Mouse (Mus musculus) c-Kit-positive CD71-positive TER-119-negative erythroid progenitor cells, embryonic 14.5 days (primary cell): ENCODE results near the gene Ifitm7.
"Not testable (repeated sequence)": the region's sequence is repeated elsewhere in the genome, so short reads cannot be mapped to it uniquely, and the experiment has no call there.

Source experiments
- DNase-seq: peaks from one replicate; pipeline ENCODE4 v3.0.0-alpha.2; 2013; ENCODE audit warnings: low read depth

The Ifitm7 gene

DNA sequence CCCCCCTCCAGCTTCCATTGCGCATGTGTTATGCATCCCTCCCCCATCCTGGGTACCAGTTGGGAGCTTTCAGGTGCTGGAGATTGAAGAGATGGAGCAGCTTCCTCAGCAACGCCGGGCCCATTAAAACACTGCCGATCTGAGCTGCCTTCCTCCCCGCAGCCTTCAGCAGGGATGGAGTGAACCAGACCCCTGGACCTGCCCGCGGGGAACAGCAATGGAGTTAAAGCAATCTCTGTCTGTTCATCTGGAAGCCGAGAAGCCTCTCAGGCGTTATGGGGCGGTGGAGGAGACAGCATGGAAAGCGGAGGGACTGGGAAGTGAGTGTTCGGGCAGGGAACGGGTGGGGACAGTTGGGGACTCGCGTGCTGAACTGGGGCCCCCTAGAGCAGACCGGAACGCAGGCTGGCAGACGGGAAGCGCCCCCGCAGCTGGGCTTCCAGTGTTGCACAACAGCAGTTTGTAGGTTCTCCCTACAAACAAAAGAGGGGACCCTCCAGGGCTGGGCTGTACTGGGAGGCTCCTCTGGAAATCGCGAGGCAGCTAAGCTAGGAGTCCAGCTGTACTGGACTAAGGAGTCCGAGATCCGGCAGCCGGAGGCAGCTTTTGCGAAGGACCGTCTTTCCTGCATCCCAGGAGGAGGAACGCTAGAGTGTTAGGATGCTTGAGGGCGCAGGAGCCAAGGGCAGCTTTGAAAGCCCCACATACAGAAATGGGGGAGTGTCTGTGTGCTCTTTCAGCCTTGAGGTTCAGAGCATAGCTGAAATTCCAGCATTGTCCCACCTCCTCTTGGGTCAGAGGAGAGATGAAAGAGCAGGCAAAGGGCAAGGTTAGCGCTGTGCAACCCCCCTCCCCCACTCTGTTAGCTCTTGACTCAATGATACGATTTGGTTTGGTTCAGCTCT lies at the start of gene Ifitm7, which contains the start of gene 2900011O08Rik:
Ifitm7 (minus strand) TSS at position 315 of the 905 bp plus-strand sequence.
2900011O08Rik (plus strand) TSS at position 31 of the 905 bp plus-strand sequence.
- DNase-seq = no peak

DNA sequence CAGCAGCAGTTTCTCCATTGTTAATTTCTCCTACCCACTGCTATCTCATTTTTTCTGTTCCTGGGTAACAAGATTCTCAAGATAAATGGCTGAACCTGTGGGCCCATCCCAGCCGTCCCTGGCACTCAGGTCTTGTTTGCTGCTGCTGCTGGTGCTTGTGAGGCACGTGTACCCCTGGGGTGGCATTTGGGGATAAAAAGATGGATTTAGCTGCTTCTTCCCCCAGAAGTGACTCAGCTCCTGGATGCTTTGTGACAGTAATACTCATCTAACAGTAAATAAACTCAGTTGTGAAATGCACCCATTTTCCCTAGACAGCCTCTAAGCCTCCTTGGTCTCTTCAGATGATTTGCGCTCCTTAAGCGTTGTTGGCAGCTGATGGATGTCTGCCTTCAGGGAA lies 46.4 kb upstream of the Ifitm7 start:
- DNase-seq = no peak

DNA sequence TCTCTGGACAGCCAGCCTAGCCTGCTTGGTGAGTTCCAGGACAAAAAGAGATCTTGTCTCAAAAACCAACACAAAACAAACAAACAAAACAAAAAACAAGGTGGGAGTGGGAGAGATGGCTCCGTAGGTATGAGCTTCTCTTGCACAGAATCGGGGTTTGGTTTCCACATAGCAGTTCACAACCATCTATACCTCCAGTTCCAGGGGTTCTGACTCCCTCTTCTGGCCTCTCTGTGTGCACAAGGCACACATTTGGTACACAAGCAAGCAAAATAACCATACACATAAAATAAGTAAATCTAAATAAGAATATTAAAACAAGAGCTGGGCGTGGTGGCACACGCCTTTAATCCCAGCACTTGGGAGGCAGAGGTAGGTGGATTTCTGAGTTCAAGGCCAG lies 44.0 kb upstream of the Ifitm7 start:
- DNase-seq = no peak

DNA sequence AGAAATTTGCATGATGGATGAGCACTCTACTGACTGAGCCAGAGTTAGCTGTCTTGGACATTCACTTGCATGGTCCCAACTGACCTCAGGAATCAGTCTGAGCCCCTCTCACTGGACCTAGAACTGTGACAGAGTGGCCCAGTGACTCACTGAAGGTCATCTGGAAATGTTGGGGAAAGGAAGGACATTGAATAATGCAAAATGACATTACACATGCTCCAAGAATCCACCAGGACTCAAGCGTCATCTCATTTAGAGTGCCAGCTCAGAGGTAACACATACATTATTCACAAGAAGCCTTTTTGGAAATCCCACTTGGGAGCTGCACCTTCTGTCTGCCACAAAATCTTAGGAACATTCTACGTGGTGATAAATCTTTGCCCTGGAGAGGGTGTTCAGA lies 43.2 kb upstream of the Ifitm7 start:
- DNase-seq = no peak

DNA sequence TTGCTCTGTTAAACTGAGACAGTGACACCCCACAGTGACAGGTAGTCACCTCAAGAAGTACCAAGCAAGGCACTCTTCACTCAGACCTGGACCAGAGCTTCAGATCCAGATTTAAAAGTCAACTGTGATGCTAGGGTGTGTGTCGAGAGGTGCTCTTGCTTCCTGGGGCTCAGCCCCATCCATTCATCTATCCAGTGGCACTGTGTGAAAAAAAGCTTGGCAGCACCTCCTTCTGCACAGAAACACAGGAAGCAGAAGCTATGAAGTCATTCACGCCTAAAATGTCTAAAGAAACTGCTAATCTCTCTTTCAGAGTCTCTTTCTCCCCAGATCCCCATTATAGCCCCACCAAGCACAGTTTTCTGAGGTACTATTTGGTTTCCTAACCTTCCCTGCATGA lies 42.4 kb upstream of the Ifitm7 start:
- DNase-seq = no peak

DNA sequence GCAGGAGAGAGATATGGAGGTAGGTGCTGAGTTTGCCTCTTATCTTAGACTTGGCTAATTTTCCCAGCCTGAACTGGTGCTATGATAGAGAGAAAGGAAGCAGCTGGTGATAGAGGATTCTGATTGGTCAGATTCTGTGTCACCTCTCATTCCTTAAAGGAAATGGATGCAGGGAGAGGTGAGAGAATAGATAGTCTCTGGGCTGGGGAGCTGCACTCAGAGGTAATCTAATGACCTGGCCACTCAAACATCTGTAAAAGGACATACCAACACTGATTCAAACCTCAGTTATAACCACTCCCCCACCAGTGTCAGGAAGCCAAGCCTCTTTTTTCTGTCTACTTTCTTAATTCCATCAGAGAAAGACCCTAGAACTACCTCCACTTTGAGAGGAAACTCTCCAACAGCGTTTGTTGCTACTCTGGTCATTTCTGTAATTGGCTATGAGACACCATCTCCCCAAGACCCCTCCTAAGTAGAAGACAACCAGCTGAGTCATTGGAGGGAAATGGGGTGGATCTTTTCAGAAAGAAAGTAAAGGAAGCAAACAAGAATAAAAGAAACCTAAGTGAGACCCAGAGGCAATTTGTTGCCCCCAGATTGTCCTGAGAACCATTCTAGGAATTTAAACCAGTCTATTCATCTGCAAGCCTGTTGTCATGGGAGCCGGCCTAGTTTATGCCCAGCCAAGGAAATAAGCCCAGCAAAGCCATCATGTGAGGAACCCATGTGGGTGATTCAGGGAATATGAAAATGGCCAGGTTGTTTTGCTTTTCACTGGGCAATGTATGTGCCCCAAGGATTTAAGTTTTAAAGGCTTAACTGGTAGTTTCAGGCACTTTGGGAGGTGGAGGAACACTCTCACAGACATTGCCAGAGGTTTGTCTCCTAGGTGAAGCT lies 38.7 kb upstream of the Ifitm7 start:
- no peak for DNase-seq

DNA sequence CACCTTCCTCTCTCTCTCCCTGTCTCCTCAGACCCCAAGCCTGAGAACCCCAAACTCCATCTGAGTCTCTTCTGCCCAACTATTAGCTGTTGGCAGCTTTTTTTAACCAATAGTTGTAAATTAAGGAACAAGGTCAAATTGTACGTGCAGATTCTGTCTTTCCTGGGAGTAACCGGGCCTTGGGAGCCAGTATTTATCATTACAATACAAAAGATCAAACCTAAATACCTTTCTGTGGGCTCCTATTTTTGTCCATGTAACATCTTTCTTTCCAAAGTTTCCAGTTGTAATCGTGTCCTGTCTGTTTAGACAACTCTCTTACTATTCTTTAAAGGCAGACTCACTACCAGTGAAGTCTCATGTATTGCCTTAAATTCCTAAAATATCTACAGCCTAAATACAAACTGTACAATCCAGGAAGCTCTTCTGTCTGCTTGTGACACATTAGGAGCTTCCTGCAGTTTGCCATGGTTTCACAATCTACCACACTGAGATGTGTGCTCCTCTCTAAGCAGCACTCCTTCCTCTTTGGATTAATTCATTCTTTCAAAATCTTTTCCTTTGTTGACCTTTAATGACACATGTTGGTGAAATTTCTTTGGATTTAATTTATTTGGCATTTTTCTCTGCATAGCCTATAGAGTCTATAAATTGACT lies 34.6 kb upstream of the Ifitm7 start:
- DNase-seq = no peak

DNA sequence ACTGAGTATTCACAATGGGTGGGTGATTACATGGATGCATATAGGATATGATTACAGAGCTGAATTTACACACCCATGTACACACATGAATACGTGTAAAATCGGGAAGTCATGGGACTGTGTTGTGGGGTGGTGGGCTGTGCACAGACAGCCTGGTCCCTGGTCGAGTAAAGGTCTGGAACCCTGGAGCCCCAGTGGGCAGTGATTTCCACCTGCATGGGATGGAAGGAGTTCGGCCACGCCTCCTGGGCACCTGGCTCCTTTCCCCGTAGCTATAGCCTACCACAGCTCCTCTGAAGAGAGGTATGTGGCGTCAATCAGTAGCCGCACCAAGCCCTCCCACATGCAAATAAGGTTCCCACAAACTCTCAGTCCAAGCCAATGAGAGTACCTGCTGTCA lies 30.6 kb upstream of the Ifitm7 start:
- DNase-seq = no peak

DNA sequence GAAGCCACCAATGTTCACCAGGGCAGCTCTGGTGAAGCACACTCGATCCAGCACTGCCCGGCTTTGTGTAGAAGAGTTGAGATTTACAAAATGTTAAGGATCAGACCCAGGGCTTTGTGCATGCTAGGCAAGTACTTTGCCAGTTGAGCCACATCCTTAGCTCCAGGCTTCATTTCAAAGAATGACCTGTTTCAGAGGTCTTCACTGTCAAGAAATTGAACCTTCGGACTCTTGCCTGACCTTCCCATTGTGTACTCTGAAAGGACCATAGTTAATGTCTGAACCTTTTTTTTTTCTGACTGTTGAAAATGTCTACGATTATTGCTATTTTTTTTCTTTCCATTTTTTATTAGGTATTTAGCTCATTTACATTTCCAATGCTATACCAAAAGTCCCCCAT lies 23.3 kb upstream of the Ifitm7 start:
- no peak for DNase-seq

DNA sequence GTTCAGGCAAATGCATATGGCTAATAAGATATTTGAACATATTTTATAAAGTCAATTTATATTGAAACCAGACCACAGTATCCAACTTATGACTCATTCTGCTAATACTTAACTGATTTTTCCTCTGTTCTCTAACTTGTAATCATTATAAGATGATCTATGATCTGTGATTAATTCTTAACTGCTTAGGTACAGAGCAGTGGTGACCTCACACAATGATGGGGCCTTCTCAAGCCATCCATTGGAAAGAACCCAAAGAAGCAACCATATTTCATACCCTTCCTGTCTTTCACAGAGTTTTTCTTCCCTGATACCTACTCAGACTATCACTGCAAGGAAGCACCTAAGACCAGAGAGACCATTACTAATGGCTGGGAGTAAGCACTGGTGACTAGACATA lies 22.0 kb upstream of the Ifitm7 start:
- no peak for DNase-seq

DNA sequence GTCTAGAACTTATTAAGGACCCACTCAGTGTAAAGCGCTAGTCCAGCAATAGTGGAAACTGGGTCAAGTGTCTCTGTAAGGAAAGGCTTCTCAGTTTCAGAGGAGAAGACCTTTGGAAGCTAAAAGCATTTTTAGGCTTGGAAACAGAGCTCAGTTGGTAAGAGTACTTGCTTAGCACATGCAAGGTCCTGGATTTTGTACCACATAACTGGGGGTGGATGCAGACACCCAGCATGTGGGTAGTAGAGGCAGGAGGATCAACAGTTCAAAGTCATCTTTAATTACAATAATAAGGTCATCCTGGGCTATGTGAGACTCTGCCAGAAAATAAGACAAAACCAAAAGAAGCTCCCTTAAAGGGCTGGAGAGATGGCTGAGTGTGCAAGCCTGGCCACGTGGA lies 21.4 kb upstream of the Ifitm7 start:
- DNase-seq = no peak

DNA sequence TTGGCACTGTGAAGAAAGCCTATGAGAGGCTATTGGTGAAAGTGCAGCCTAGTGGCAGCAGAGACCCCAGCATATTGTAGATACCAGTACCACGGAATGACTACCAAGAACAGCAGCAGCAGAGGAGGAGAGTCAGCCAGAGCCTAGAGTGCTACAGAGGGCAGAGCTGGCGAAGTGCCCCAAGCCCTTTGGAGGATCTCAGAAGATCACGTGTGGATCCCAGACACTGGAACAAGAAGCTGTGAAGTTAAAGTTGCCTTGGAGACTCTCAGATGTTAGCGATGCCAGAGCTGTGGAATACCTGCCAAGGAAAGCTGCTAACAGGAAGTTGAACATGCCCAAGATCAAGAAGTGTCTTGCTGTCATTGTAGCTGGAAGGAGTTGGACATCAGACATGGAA lies 18.6 kb upstream of the Ifitm7 start:
- no peak for DNase-seq

DNA sequence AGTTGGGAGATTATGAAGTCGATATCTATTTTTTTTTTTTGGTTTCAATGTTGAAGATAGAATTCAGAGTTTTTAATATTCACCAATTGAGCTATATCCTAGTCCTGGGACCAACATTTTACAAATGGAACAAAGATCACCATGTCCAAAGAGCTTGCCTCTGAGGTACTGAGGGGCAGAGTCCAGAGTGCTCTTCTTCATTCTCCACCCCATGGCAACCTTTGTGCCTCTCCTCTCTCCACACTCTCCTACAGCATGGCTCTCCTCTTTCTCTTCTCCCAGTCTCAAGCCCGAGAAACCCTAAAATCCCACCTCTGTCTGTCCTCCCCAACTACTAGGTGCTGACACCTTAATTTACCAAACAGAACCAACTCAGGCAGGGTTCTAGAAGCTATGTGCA lies 18.0 kb upstream of the Ifitm7 start:
- DNase-seq = no peak

DNA sequence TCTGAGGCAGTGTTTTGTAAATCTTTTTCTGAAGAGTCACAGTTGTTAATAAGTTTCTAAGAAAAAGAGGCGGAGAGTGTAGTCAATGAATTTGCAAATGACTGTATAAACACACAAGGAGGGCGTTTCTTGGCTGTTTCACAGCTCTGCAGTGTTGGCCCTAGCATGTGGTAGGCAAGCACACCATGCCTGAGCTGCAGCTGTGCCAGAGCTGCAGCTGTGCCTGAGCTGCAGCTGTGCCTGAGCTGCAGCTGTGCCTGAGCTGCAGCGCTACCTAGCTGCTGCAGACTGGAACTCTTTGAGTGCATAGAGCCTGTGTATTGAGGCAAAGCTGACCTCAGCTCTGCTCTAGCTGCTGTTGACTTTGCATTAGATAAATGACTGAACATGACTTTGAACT lies 17.5 kb upstream of the Ifitm7 start:
- no peak for DNase-seq

DNA sequence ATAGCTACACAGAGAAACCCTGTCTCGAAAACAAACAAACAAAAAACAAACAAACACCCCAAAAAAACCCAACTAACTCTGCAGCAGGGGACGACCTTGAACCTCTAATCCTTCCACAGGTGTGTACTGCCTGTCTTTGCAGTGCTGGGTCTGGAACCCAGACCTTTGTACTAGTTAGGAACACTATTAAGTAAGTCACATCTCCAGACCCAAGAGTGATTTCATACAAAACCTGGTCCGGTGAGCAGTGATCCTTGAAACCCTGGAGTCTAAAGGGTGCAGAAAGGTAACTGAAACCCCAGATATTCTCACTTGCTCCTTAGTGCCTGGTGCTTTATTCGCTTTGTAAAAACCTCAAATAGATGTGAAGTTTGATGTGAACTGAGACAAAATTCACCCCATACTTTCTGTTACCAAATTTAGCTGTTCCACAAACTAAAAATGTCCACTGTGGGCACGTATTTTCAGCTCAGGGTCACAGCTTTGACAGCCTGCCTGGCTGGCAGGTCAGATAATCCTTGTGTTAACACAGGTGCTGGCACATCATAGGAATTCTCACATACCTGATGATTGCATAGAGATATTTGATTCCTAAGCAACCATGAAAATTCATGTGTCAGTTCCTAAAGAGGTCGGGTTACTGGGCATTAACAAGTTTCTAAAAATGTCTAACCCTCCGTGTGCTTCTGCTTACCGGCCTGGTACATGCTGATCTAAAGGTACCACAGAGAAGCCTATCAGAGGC lies 16.9 kb upstream of the Ifitm7 start:
- DNase-seq = no peak

DNA sequence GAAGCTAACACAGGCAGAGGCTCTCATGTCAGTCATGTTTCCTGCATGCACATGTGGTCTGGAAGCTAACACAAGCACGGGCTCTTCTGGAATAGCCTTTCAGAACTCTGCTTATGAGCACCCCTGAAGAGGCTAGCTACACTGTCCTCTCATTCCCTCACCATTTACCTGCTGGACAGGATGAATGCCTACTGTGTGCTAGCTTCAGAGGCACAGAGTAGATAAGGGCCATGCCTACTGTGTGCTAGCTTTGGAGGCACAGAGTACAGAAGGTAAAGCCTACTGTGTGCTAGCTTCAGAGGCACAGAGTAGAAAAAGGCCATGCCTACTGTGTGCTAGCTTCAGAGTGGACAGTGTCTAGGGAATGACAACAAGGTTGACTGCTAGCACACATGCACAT lies 7.8 kb upstream of the Ifitm7 start:
- no peak for DNase-seq

DNA sequence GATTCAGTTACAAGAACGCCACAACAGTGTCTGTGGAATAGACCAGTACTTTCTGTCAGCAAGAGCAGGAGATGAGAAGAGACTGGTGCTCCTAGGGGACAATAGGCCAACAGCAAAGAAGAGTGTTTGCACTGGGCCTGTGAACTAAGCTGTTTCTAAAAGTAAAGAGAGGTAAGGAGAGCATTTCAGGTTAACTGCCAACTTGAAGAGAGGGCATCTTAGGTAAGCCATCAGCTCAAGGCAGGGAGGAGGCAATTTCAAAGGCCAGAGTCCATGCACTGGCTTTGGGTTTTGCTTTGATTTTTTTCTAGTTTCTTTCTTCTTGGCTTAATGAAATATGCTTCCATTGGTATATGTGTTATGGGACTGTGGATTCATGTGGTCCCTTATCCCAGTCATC lies 7.4 kb upstream of the Ifitm7 start:
- DNase-seq = no peak

DNA sequence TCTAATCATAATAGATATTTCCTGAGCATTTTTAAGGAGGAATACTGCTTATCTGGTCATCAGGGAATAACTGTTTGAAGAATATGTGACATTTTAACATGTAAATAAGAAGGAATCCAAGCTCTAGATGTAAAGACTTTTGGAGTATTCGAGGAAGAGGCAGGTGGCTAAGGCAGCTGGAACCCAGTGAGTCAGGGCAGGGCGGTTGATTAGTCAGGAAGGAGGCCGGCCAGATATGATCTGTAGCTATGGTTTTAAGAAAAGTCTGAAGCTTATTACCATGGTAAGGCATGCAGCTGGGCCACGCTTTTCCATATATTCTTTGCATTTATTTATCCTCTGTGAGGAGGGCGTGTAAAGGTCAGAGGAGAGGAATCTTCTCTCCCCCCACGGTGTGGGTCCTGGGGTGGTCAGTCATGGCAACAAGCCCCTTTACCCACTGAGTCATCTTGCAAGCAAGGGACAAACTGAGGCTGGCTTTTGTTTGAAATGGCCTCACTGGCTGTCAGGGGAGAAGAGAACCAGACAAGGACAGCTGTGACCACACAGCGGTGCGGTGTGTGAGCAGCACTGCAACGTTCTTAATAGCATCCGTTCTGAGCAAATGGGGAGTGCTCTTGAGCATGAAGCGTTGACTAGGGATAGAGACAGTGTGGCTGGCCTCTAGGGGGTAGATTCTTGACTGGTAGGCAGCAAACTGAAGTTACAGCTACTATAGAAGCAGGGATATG lies 6.0 kb upstream of the Ifitm7 start:
- DNase-seq = no peak

DNA sequence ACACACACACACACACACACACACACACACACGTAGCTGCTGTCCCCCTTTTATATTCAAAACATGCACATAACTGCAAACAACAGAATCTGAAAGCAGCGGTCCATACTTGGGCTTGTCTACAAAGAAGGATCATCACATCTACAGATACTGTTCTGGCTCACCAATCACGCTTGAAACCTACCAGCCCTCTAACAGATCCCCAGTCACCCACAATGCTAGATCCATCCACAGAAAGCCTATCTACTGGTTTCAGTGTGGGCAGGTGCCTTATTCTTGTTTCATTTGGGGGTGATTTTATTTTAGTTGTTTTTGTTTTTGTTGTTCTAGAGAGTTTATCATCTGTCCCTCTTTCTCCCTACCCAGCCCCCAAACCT lies 503 bp downstream of the Ifitm7 start:
- no peak for DNase-seq

DNA sequence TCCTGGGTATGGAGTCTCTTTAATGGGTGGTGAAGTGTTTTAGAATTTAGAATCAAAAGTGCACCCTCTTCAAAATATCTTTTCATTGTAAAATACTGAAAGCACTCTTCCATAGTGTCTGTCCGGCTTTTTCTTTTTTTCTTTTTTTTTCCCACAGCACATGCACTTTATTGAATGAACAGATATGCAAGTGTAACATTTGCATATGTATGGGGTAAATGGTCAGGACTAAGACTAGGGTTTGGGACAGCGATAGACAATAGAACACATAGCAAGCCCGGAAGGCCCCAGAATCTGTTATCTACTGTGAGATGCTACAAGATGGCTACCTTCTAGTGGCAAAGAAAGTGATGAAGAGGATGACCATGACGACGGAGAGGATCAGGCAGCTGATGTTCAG lies 3.5 kb downstream of the Ifitm7 start:
- DNase-seq = no peak

DNA sequence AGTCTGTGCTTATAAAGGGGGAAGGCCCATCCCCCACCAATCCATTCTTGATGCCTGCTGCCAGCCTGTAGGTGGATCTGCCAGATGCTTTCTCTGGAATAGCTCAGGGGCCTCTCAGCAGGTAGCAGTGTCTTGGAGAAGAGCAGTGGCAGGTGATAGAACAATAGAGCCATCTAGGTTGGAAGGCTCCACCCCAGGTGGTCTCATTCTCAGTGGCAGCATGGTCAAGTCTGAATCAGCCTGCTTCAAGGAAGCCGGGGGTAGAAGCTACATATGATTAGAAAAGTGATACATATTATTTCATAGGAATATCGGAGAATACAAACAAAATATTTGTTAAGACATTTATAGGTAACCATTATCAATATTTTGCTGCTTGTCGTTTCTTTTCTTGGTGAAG lies 5.0 kb downstream of the Ifitm7 start:
- not testable (repeated sequence) for DNase-seq
